Mouse (Mus musculus) cortical plate, adult 2 months (tissue): ENCODE results near the gene Shroom3. TPM values are rescaled to one million over a fixed set of nuclear protein-coding genes. Genes with fewer than 3 reads are reported as not detected.

Source experiments
- H3K27ac ChIP-seq: fragments of 200-500 bp; 2 replicates; pipeline ENCODE4 v1.5.1; 2012; ENCODE audit warnings: low read length, control low read depth, inconsistent platforms; ENCODE audit not compliant: insufficient read depth
- H3K4me1 ChIP-seq: fragments of 200-500 bp; 2 replicates; pipeline ENCODE4 v1.6.1; 2011; ENCODE audit warnings: low read length; ENCODE audit not compliant: control insufficient read depth, insufficient read depth
- H3K4me3 ChIP-seq: fragments of 200-500 bp; 2 replicates; pipeline ENCODE4 v1.5.1; 2011; ENCODE audit warnings: mild to moderate bottlenecking, low read length, control low read depth; ENCODE audit not compliant: insufficient read depth
- CTCF ChIP-seq: fragments of 200-500 bp; IDR thresholded peaks from 2 replicates; pipeline ENCODE4 v1.5.1; 2011; ENCODE audit warnings: mild to moderate bottlenecking, control low read depth, low read length; ENCODE audit not compliant: insufficient read depth; ENCODE audit errors: extremely low read depth
- POLR2A ChIP-seq: fragments of 200-500 bp; IDR thresholded peaks from 2 replicates; pipeline ENCODE4 v1.6.1; 2011; ENCODE audit warnings: mild to moderate bottlenecking, low read length, control low read depth; ENCODE audit not compliant: insufficient read depth; ENCODE audit errors: extremely low read depth
- polyA plus RNA-seq: library from polyadenylated mRNA; depleted of rRNA; stranded (reverse); fragments of >200 nt; gene quantifications from 2 replicates; pipeline ENCODE4 v1.2.3, GENCODE M21; 2012; rRNA removed

The Shroom3 gene
- polyA plus RNA-seq, result 1.9 and 2.0 TPM in 2 replicates

GRCm38 (mm10) chr5:92683351-92683807 lies at the start of gene Shroom3:
TSS of gene Shroom3 (plus strand) at chr5:92683435.
- H3K4me1 ChIP-seq, result no peaks in the 10 kb centered on the region
- no peak within 1 kb of the TSS for H3K27ac ChIP-seq
- peak within 1 kb of the TSS; percentile 29 for H3K4me3 ChIP-seq
- TF ChIP-seq POLR2A (no peak), CTCF (no peak)

- Histone ChIP-seq H3K4me3 (no peak overlapping the region), H3K4me1 (no peaks in the 10 kb centered on the region), H3K27ac (no peak overlapping the region)
- TF ChIP-seq CTCF (no peak), POLR2A (no peak)
These were observed 49.7 kb upstream of the Shroom3 start for GRCm38 (mm10) chr5:92633526-92633925.

- Histone ChIP-seq H3K4me3 (no peak overlapping the region), H3K27ac (no peak overlapping the region), H3K4me1 (no peaks in the 10 kb centered on the region)
- TF ChIP-seq CTCF (no peak), POLR2A (no peak)
These were observed 48.3 kb upstream of the Shroom3 start for GRCm38 (mm10) chr5:92634916-92635315.

GRCm38 (mm10) chr5:92635891-92636290 lies 47.3 kb upstream of the Shroom3 start:
- H3K4me1 ChIP-seq, result no peaks in the 10 kb centered on the region
- H3K4me3 ChIP-seq, result no peak overlapping the region
- no peak overlapping the region for H3K27ac ChIP-seq
- no peak for TF ChIP-seq POLR2A
- no peak for TF ChIP-seq CTCF

GRCm38 (mm10) chr5:92640861-92641260 lies 42.4 kb upstream of the Shroom3 start:
- Histone ChIP-seq H3K4me3 (no peak overlapping the region), H3K27ac (no peak overlapping the region), H3K4me1 (no peaks in the 10 kb centered on the region)
- TF ChIP-seq POLR2A (no peak), CTCF (no peak)

- no peaks in the 10 kb centered on the region for H3K4me1 ChIP-seq
- H3K4me3 ChIP-seq, result no peak overlapping the region
- no peak overlapping the region for H3K27ac ChIP-seq
- TF ChIP-seq CTCF, result peak; percentile 96
- TF ChIP-seq POLR2A, result no peak
These were observed 27.0 kb upstream of the Shroom3 start for GRCm38 (mm10) chr5:92656256-92656655.

GRCm38 (mm10) chr5:92664321-92664720 lies 18.9 kb upstream of the Shroom3 start:
- H3K4me3 ChIP-seq, result no peak overlapping the region
- no peak overlapping the region for H3K27ac ChIP-seq
- no peaks in the 10 kb centered on the region for H3K4me1 ChIP-seq
- TF ChIP-seq CTCF (no peak), POLR2A (no peak)

- TF ChIP-seq CTCF (no peak), POLR2A (no peak)
- H3K4me3 ChIP-seq, result no peak overlapping the region
- no peak overlapping the region for H3K27ac ChIP-seq
- no peaks in the 10 kb centered on the region for H3K4me1 ChIP-seq
These were observed 16.4 kb upstream of the Shroom3 start for GRCm38 (mm10) chr5:92666860-92667259.

GRCm38 (mm10) chr5:92674859-92675573 lies 8.2 kb upstream of the Shroom3 start, which contains the start of gene Ccdc158:
TSS of gene Ccdc158 (minus strand) at chr5:92675271.
- Histone ChIP-seq H3K4me3 (peak within 1 kb of the TSS; percentile 47), H3K27ac (no peak within 1 kb of the TSS)
- TF ChIP-seq POLR2A (no peak), CTCF (no peak)

GRCm38 (mm10) chr5:92675574-92675920 lies 7.7 kb upstream of the Shroom3 start:
- H3K4me3 ChIP-seq, result peak overlapping the region; percentile 47
- no peaks in the 10 kb centered on the region for H3K4me1 ChIP-seq
- no peak for TF ChIP-seq POLR2A
- no peak for TF ChIP-seq CTCF
- H3K27ac ChIP-seq, result no peak overlapping the region

More at GRCm38 (mm10) chr5:92674859-92675573, 8.2 kb upstream of the Shroom3 start, which contains the start of gene Ccdc158:
- H3K4me1 ChIP-seq, result no peaks in the 10 kb centered on the region

GRCm38 (mm10) chr5:92679441-92679840 lies 3.8 kb upstream of the Shroom3 start:
- no peak overlapping the region for H3K4me3 ChIP-seq
- no peaks in the 10 kb centered on the region for H3K4me1 ChIP-seq
- no peak overlapping the region for H3K27ac ChIP-seq
- TF ChIP-seq CTCF (no peak), POLR2A (no peak)
